Mouse (Mus musculus) forebrain, embryonic 15.5 days (tissue): ENCODE data around the gene Etfrf1. TPM values are rescaled to one million over a fixed set of nuclear protein-coding genes. Genes with fewer than 3 reads are reported as not detected.
A peak's percentile ranks its signal among the peaks of the same experiment; 100 is the strongest.

Source experiments
- ATAC-seq: fragments of 200-750 bp; cut with Nextera tagmentation; replicated peaks from 2 replicates; pipeline ENCODE4 v1.8.0; 2017; ENCODE audit warnings: mild to moderate bottlenecking, moderate TSS enrichment, moderate library complexity
- H3K27ac ChIP-seq: fragments of 300-500 bp; sonication (generic); replicated peaks from 2 replicates; pipeline ENCODE4 v1.5.1; 2015; ENCODE audit warnings: mild to moderate bottlenecking, inconsistent platforms
- H3K27me3 ChIP-seq: fragments of 300-500 bp; sonication (generic); 2 replicates; pipeline ENCODE4 v1.6.1; 2015; ENCODE audit warnings: inconsistent platforms
- H3K36me3 ChIP-seq: fragments of 300-500 bp; sonication (generic); 2 replicates; pipeline ENCODE4 v1.6.1; 2015; ENCODE audit warnings: mild to moderate bottlenecking, inconsistent platforms
- H3K4me1 ChIP-seq: fragments of 300-500 bp; sonication (generic); 2 replicates; pipeline ENCODE4 v1.6.1; 2015; ENCODE audit warnings: inconsistent platforms
- H3K4me2 ChIP-seq: fragments of 300-500 bp; sonication (generic); replicated peaks from 2 replicates; pipeline ENCODE4 v1.6.1; 2015; ENCODE audit warnings: mild to moderate bottlenecking, inconsistent platforms
- H3K4me3 ChIP-seq: fragments of 300-500 bp; sonication (generic); 2 replicates; pipeline ENCODE4 v1.5.1; 2015; ENCODE audit warnings: mild to moderate bottlenecking, inconsistent platforms
- H3K9ac ChIP-seq: fragments of 300-500 bp; sonication (generic); replicated peaks from 2 replicates; pipeline ENCODE4 v1.6.1; 2015; ENCODE audit warnings: mild to moderate bottlenecking, inconsistent platforms
- H3K9me3 ChIP-seq: fragments of 300-500 bp; sonication (generic); 2 replicates; pipeline ENCODE4 v1.6.1; 2016; ENCODE audit warnings: inconsistent platforms
- WGBS: fragments of 180-500 bp; shearing (Covaris S2); methylation state at CpG from one replicate; pipeline ENCODE4 v1.1.7; 2015; ENCODE audit warnings: mixed read lengths; 5-methylcytosine and 5-hydroxymethylcytosine counted together
- polyA plus RNA-seq: library from polyadenylated mRNA; unstranded; fragments of >200 nt; fragmentation: Nextera tagmentation; extraction: Ambion mirVana; gene quantifications from 2 replicates; pipeline ENCODE4 v1.2.1, GENCODE M21; 2015

Gene Etfrf1
- 27.1 and 27.7 TPM in 2 replicates for polyA plus RNA-seq

GRCm38 (mm10) chr6:145210816-145211338, at the start of gene Etfrf1, which contains the start of gene Casc1:
TSS of gene Etfrf1 (plus strand) at chr6:145211134.
TSS of gene Casc1 (minus strand) at chr6:145211005.
- peak within 1 kb of the TSS; percentile 60 for H3K4me2 ChIP-seq
- H3K36me3 ChIP-seq, result no peaks in the 10 kb centered on the region
- under 1% methylated on average over 36 of the region's 36 CpGs for WGBS
- peak within 1 kb of the TSS; percentile 69 for H3K9ac ChIP-seq
- H3K4me3 ChIP-seq, result peak within 1 kb of the TSS; percentile 70
- peak; percentile 100 for ATAC-seq
- H3K4me1 ChIP-seq, result peaks cover 17% of the 10 kb centered on the region
- no peaks in the 10 kb centered on the region for H3K27me3 ChIP-seq
- peak within 1 kb of the TSS; percentile 93 for H3K27ac ChIP-seq
- no peaks in the 10 kb centered on the region for H3K9me3 ChIP-seq

- Histone ChIP-seq H3K4me3 (no peak overlapping the region), H3K9me3 (no peaks in the 10 kb centered on the region), H3K4me1 (peaks cover 16% of the 10 kb centered on the region), H3K27ac (no peak overlapping the region), H3K36me3 (no peaks in the 10 kb centered on the region), H3K4me2 (no peak overlapping the region), H3K9ac (no peak overlapping the region), H3K27me3 (0 out of 2 replicates have a peak, but pooled peaks cover 7% of the 10 kb centered on the region)
- ATAC-seq, result 0 out of 2 replicates have a peak, but pooled peaks have one; percentile 46
- WGBS, result 72% methylated on average over 14 of the region's 14 CpGs
Observed at GRCm38 (mm10) chr6:145171892-145172606, 38.9 kb upstream of the Etfrf1 start.

- Histone ChIP-seq H3K9me3 (no peaks in the 10 kb centered on the region), H3K27me3 (0 out of 2 replicates have a peak, but pooled peaks cover 7% of the 10 kb centered on the region), H3K27ac (no peak overlapping the region), H3K9ac (no peak overlapping the region), H3K4me1 (peaks cover 16% of the 10 kb centered on the region), H3K36me3 (no peaks in the 10 kb centered on the region), H3K4me2 (peak overlapping the region; percentile 6; the same call in 1 of the 2 replicates), H3K4me3 (no peak overlapping the region)
- WGBS, result under 1% methylated on average over 10 of the region's 11 CpGs
- ATAC-seq, result peak; percentile 85
Observed at GRCm38 (mm10) chr6:145173781-145174191, 37.1 kb upstream of the Etfrf1 start.

GRCm38 (mm10) chr6:145175571-145175981, 35.4 kb upstream of the Etfrf1 start:
- no peaks in the 10 kb centered on the region for H3K9me3 ChIP-seq
- no peak overlapping the region for H3K4me3 ChIP-seq
- H3K27me3 ChIP-seq, result 0 out of 2 replicates have a peak, but pooled peaks cover 7% of the 10 kb centered on the region
- no peak overlapping the region for H3K9ac ChIP-seq
- peaks cover 16% of the 10 kb centered on the region for H3K4me1 ChIP-seq
- 40% methylated on average over 9 of the region's 9 CpGs for WGBS
- no peaks in the 10 kb centered on the region for H3K36me3 ChIP-seq
- ATAC-seq, result no peak
- H3K4me2 ChIP-seq, result no peak overlapping the region
- no peak overlapping the region for H3K27ac ChIP-seq

GRCm38 (mm10) chr6:145176474-145176873, 34.5 kb upstream of the Etfrf1 start:
- no peak for ATAC-seq
- Histone ChIP-seq H3K4me2 (no peak overlapping the region), H3K9me3 (no peaks in the 10 kb centered on the region), H3K4me3 (no peak overlapping the region), H3K36me3 (no peaks in the 10 kb centered on the region), H3K4me1 (peaks cover 16% of the 10 kb centered on the region), H3K27me3 (0 out of 2 replicates have a peak, but pooled peaks cover 7% of the 10 kb centered on the region), H3K9ac (no peak overlapping the region), H3K27ac (no peak overlapping the region)
- 41% methylated on average over 10 of the region's 10 CpGs for WGBS

- 30% methylated on average over 6 of the region's 6 CpGs for WGBS
- ATAC-seq, result no peak
- peaks cover 3% of the 10 kb centered on the region; the same call in 1 of the 2 replicates for H3K4me1 ChIP-seq
- H3K4me3 ChIP-seq, result no peak overlapping the region
- H3K4me2 ChIP-seq, result no peak overlapping the region
- H3K9me3 ChIP-seq, result no peaks in the 10 kb centered on the region
- H3K27ac ChIP-seq, result no peak overlapping the region
- 0 out of 2 replicates have a peak, but pooled peaks cover 7% of the 10 kb centered on the region for H3K27me3 ChIP-seq
- H3K9ac ChIP-seq, result no peak overlapping the region
- no peaks in the 10 kb centered on the region for H3K36me3 ChIP-seq
Observed at GRCm38 (mm10) chr6:145179665-145180064, 31.3 kb upstream of the Etfrf1 start.

GRCm38 (mm10) chr6:145182044-145182443, 28.9 kb upstream of the Etfrf1 start:
- no peak overlapping the region for H3K9ac ChIP-seq
- H3K27me3 ChIP-seq, result no peaks in the 10 kb centered on the region
- no peaks in the 10 kb centered on the region for H3K4me1 ChIP-seq
- no peak overlapping the region for H3K27ac ChIP-seq
- no peaks in the 10 kb centered on the region for H3K36me3 ChIP-seq
- no peak overlapping the region for H3K4me3 ChIP-seq
- H3K9me3 ChIP-seq, result no peaks in the 10 kb centered on the region
- WGBS, result 85% methylated on average over 8 of the region's 8 CpGs
- H3K4me2 ChIP-seq, result no peak overlapping the region
- ATAC-seq, result no peak

GRCm38 (mm10) chr6:145186096-145186495, 24.8 kb upstream of the Etfrf1 start:
- no peak overlapping the region for H3K9ac ChIP-seq
- H3K4me1 ChIP-seq, result 0 out of 2 replicates have a peak, but pooled peaks cover 4% of the 10 kb centered on the region
- H3K4me3 ChIP-seq, result no peak overlapping the region
- no peak overlapping the region for H3K27ac ChIP-seq
- no peaks in the 10 kb centered on the region for H3K9me3 ChIP-seq
- H3K27me3 ChIP-seq, result no peaks in the 10 kb centered on the region
- ATAC-seq, result no peak
- H3K36me3 ChIP-seq, result no peaks in the 10 kb centered on the region
- no peak overlapping the region for H3K4me2 ChIP-seq
- WGBS, result 71% methylated on average over 1 of the region's 1 CpGs

GRCm38 (mm10) chr6:145187093-145188088, 23.5 kb upstream of the Etfrf1 start:
- Histone ChIP-seq H3K9me3 (no peaks in the 10 kb centered on the region), H3K9ac (peak overlapping the region; percentile 40), H3K4me1 (0 out of 2 replicates have a peak, but pooled peaks cover 4% of the 10 kb centered on the region), H3K27me3 (no peaks in the 10 kb centered on the region), H3K4me2 (peak overlapping the region; percentile 35), H3K27ac (peak overlapping the region; percentile 74), H3K4me3 (peak overlapping the region; percentile 37), H3K36me3 (no peaks in the 10 kb centered on the region)
- 62% methylated on average over 27 of the region's 27 CpGs for WGBS
- ATAC-seq, result peak; percentile 78

- Histone ChIP-seq H3K4me1 (no peaks in the 10 kb centered on the region), H3K27me3 (no peaks in the 10 kb centered on the region), H3K27ac (no peak overlapping the region), H3K36me3 (no peaks in the 10 kb centered on the region), H3K4me2 (no peak overlapping the region), H3K9ac (no peak overlapping the region), H3K9me3 (no peaks in the 10 kb centered on the region), H3K4me3 (no peak overlapping the region)
- WGBS, result 83% methylated on average over 3 of the region's 3 CpGs
- no peak for ATAC-seq
Observed at GRCm38 (mm10) chr6:145193038-145193437, 17.9 kb upstream of the Etfrf1 start.

- Histone ChIP-seq H3K36me3 (no peaks in the 10 kb centered on the region), H3K9ac (no peak overlapping the region), H3K4me3 (no peak overlapping the region), H3K4me1 (no peaks in the 10 kb centered on the region), H3K27ac (no peak overlapping the region), H3K27me3 (no peaks in the 10 kb centered on the region), H3K9me3 (no peaks in the 10 kb centered on the region), H3K4me2 (no peak overlapping the region)
- 82% methylated on average over 11 of the region's 11 CpGs for WGBS
- ATAC-seq, result no peak
Observed at GRCm38 (mm10) chr6:145193446-145193845, 17.5 kb upstream of the Etfrf1 start.
